In the genomic region with DNA sequence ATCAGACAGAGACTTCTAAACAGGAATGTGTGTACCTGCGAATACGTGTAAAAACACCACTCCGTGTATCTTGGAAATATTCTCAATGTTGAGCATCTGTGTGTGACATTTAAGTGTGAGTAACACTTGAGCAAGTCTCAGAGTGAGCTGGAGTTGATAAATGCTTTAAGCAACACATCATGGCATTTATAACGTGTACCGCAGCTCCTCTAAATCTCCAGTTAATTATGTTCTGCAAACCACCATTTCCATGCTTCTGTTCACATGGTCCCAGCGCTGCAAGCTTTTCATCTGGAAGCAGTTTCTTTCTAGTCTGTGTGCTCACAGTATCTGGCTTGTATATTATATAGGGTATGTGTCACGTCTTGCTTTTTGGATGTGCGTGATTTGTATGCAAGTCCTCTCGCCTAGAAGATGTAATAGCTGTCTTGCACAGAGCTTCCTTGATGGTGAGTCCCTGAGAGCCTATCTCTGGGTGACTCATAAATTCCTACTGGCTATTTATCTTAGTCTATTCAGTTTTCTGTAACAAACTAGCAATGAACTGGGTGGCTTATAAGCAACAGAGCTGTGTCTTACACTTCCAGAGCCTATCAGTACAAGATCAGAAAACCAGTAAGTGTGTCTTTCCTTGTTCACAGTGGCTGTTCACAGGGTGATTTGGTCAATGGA, we compare ENCODE assay signal across 26 mouse cellular contexts.
A peak's percentile ranks its signal among the peaks of the same experiment; 100 is the strongest.
DNase-seq lines count a peak whose midpoint lies in the region; ATAC-seq and TF ChIP-seq lines count a peak whose summit lies in the region.
"Had no signal": no experiment of that assay in that cellular context is flagged by ENCODE, and none has a peak within 500 bp of the region (broad histone marks: within the 10 kb centered on the region; RNA-seq: fewer than 3 reads in every experiment).

No protein-coding gene starts in this region.

- 0 out of 2 replicates have a peak overlapping the region, but pooled peaks have one; percentile 2 for H3K27ac ChIP-seq in hindbrain, embryonic 15.5 days (replicated peaks)
- H3K27ac ChIP-seq in hindbrain, embryonic 12.5 days, result no peak overlapping the region
- H3K27ac ChIP-seq in neural tube, embryonic 14.5 days (ENCODE audit: low read depth, low read length), result no peak overlapping the region
- H3K27ac ChIP-seq in midbrain, postnatal 0 days (ENCODE audit: low read depth, low read length), result no peak overlapping the region
- H3K27ac ChIP-seq: forebrain, embryonic 13.5 days; heart, embryonic 10.5 days; left cerebral cortex, adult 2 months; limb, embryonic 12.5 days; liver, embryonic 13.5 days; midbrain, embryonic 12.5 days had no signal

- 70% methylated on average over 9 of the region's 9 CpGs for WGBS in hindbrain, embryonic 15.5 days
- 81% methylated on average over 9 of the region's 9 CpGs for WGBS in hindbrain, embryonic 12.5 days
- WGBS in neural tube, embryonic 14.5 days, result 64% methylated on average over 9 of the region's 9 CpGs
- 73% methylated on average over 9 of the region's 9 CpGs for WGBS in midbrain, postnatal 0 days

- H3K36me3 ChIP-seq in hindbrain, embryonic 15.5 days, result no peaks in the 10 kb centered on the region
- no peaks in the 10 kb centered on the region for H3K36me3 ChIP-seq in hindbrain, embryonic 12.5 days
- H3K36me3 ChIP-seq in neural tube, embryonic 14.5 days (ENCODE audit: control insufficient read depth, insufficient read depth, low read length), result no peaks in the 10 kb centered on the region
- H3K36me3 ChIP-seq in midbrain, postnatal 0 days (ENCODE audit: insufficient read depth, low read length), result no peaks in the 10 kb centered on the region
- H3K36me3 ChIP-seq: heart, embryonic 10.5 days; limb, embryonic 12.5 days; liver, embryonic 13.5 days; midbrain, embryonic 12.5 days had no signal

- H3K27me3 ChIP-seq in hindbrain, embryonic 15.5 days, result no peaks in the 10 kb centered on the region
- H3K27me3 ChIP-seq in hindbrain, embryonic 12.5 days, result no peaks in the 10 kb centered on the region
- no peaks in the 10 kb centered on the region for H3K27me3 ChIP-seq in neural tube, embryonic 14.5 days (ENCODE audit: control insufficient read depth, insufficient read depth, low read length)
- H3K27me3 ChIP-seq in midbrain, postnatal 0 days (ENCODE audit: insufficient read depth, low read length), result no peaks in the 10 kb centered on the region
- H3K27me3 ChIP-seq: forebrain, embryonic 13.5 days; liver, embryonic 13.5 days; midbrain, embryonic 12.5 days had no signal

- no peak for TF ChIP-seq POLR2A in brain, embryonic 14.5 days (IDR thresholded peaks at IDR 0.05; ENCODE audit: borderline replicate concordance, extremely low read depth, insufficient read depth, insufficient read length, poor library complexity, severe bottlenecking)

- TF ChIP-seq CTCF in brain, embryonic 14.5 days (IDR thresholded peaks at IDR 0.05; ENCODE audit: borderline replicate concordance, extremely low read depth, insufficient read depth, insufficient read length), result no peak
- TF ChIP-seq CTCF in midbrain, postnatal 0 days (IDR thresholded peaks at IDR 0.05), result no peak

- no peak for ATAC-seq in hindbrain, embryonic 15.5 days (ENCODE audit: low FRiP score, low read depth)
- no peak for ATAC-seq in hindbrain, embryonic 12.5 days (ENCODE audit: low FRiP score)
- ATAC-seq in neural tube, embryonic 14.5 days (ENCODE audit: low read depth), result peak; percentile 51; the same call in 1 of the 2 replicates
- ATAC-seq in midbrain, postnatal 0 days (ENCODE audit: low FRiP score), result no peak
- ATAC-seq: forebrain, embryonic 13.5 days had no signal

- DNase-seq in right cerebral cortex, adult 18-20 months, result peak; percentile 1
- DNase-seq in right cerebral cortex, postnatal 4 days, result no peak
- DNase-seq in brain, embryonic 14.5 days (ENCODE audit: low read depth), result peak; percentile 6
- DNase-seq in spleen, postnatal 14 days (ENCODE audit: low spot score in 2 of 2), result no peak
- DNase-seq in midbrain, postnatal 0 days (ENCODE audit: low spot score), result no peak
- DNase-seq: adrenal gland, postnatal 10 days; cerebellum, adult 9-10 months; gastrocnemius, postnatal 10 days; heart, postnatal 4 days; kidney, adult 8-10 months; kidney, postnatal 10 days; liver, embryonic 13.5 days; lung, adult 2 months; lung, postnatal 14 days; right cerebral cortex, postnatal 14 days; thymus, adult 18-20 months; thymus, postnatal 4 days had no signal

- H3K4me3 ChIP-seq in hindbrain, embryonic 15.5 days, result no peak overlapping the region
- no peak overlapping the region for H3K4me3 ChIP-seq in hindbrain, embryonic 12.5 days
- no peak overlapping the region for H3K4me3 ChIP-seq in neural tube, embryonic 14.5 days (ENCODE audit: low read depth, low read length)
- no peak overlapping the region for H3K4me3 ChIP-seq in midbrain, postnatal 0 days (ENCODE audit: low read depth, low read length)
- H3K4me3 ChIP-seq: erythroblast, embryonic 14.5 days; forebrain, embryonic 13.5 days; heart, embryonic 10.5 days; left cerebral cortex, adult 2 months; limb, embryonic 12.5 days; liver, embryonic 13.5 days; midbrain, embryonic 12.5 days had no signal

- no peaks in the 10 kb centered on the region for H3K9me3 ChIP-seq in hindbrain, embryonic 15.5 days
- no peaks in the 10 kb centered on the region for H3K9me3 ChIP-seq in hindbrain, embryonic 12.5 days (replicated peaks)
- no peaks in the 10 kb centered on the region for H3K9me3 ChIP-seq in neural tube, embryonic 14.5 days (ENCODE audit: control insufficient read depth, low read length)
- H3K9me3 ChIP-seq in midbrain, postnatal 0 days (ENCODE audit: low read length), result no peaks in the 10 kb centered on the region
- H3K9me3 ChIP-seq: forebrain, embryonic 13.5 days; heart, embryonic 10.5 days; limb, embryonic 12.5 days; liver, embryonic 13.5 days; midbrain, embryonic 12.5 days had no signal

- H3K4me1 ChIP-seq in hindbrain, embryonic 15.5 days (replicated peaks), result peaks cover 5% of the 10 kb centered on the region; the same call in 1 of the 2 replicates
- H3K4me1 ChIP-seq in hindbrain, embryonic 12.5 days, result no peaks in the 10 kb centered on the region
- no peaks in the 10 kb centered on the region for H3K4me1 ChIP-seq in neural tube, embryonic 14.5 days (ENCODE audit: control insufficient read depth, insufficient read depth, low read length)
- no peaks in the 10 kb centered on the region for H3K4me1 ChIP-seq in midbrain, postnatal 0 days (ENCODE audit: insufficient read depth, low read length)
- H3K4me1 ChIP-seq: forebrain, embryonic 13.5 days; heart, embryonic 10.5 days; liver, embryonic 13.5 days; midbrain, embryonic 12.5 days had no signal

- no peak overlapping the region for H3K4me2 ChIP-seq in hindbrain, embryonic 15.5 days
- no peak overlapping the region for H3K4me2 ChIP-seq in hindbrain, embryonic 12.5 days (replicated peaks)
- H3K4me2 ChIP-seq in neural tube, embryonic 14.5 days (ENCODE audit: low read depth, low read length), result no peak overlapping the region
- no peak overlapping the region for H3K4me2 ChIP-seq in midbrain, postnatal 0 days (ENCODE audit: low read depth, low read length, poor library complexity, severe bottlenecking)
- H3K4me2 ChIP-seq: forebrain, embryonic 13.5 days; limb, embryonic 12.5 days; liver, embryonic 13.5 days; midbrain, embryonic 12.5 days had no signal

- H3K9ac ChIP-seq in hindbrain, embryonic 15.5 days, result no peak overlapping the region
- no peak overlapping the region for H3K9ac ChIP-seq in hindbrain, embryonic 12.5 days
- no peak overlapping the region for H3K9ac ChIP-seq in neural tube, embryonic 14.5 days (replicated peaks; ENCODE audit: low read depth, low read length)
- no peak overlapping the region for H3K9ac ChIP-seq in midbrain, postnatal 0 days (replicated peaks; ENCODE audit: low read length, poor library complexity, severe bottlenecking)
- H3K9ac ChIP-seq: forebrain, embryonic 13.5 days; limb, embryonic 12.5 days; liver, embryonic 13.5 days; midbrain, embryonic 12.5 days had no signal

Comparison
In these comparisons a context has a peak if more than half of its experiments do, and no peak if none do; other contexts are left out.
1. DNase-seq: peak in right cerebral cortex, adult 18-20 months (single experiment) and brain, embryonic 14.5 days (single experiment); none in right cerebral cortex, postnatal 4 days (single experiment), spleen, postnatal 14 days (0 of 2) and midbrain, postnatal 0 days (single experiment).